12 mouse cellular contexts compared by ENCODE assay signal in the genomic region with DNA sequence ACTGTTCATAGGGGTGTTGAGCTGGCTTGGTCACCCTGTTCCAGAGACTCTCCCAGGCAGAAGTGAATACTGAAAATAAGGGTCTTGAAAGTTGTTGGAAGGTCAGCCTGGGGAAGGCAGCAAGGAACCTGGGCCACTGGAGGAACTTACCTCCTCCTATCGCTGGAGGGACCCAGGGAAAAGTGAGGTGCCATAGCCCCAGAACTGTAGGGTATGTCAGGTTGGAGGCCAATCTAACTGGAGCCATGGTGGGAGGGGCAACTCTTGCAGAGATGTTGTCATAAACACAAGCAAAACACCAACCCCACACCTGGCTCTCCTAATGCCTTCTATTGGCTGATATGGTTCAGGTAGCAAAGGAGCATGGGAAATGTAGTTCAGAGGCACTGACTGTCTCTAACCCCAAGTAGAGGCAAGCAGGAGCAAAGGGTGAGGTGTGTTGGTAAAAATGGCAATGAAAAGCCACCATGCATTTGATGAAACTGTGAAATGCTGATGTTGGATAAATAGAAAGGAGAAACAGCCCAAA. TPM values are rescaled to one million over a fixed set of nuclear protein-coding genes. Genes with fewer than 3 reads are reported as not detected.
"Had no signal": no experiment of that assay in that cellular context is flagged by ENCODE, and none has a peak within 500 bp of the region (broad histone marks: within the 10 kb centered on the region; RNA-seq: fewer than 3 reads in every experiment).

No protein-coding gene starts in this region.

- H3K36me3 ChIP-seq: liver, embryonic 15.5 days; lung, embryonic 15.5 days; midbrain, embryonic 12.5 days had no signal

- H3K4me2 ChIP-seq: liver, embryonic 11.5 days; liver, embryonic 15.5 days; lung, embryonic 15.5 days; midbrain, embryonic 12.5 days had no signal

- ATAC-seq: midbrain, embryonic 16.5 days had no signal

- H3K9ac ChIP-seq: liver, embryonic 15.5 days; lung, embryonic 15.5 days; midbrain, embryonic 12.5 days had no signal

- H3K27ac ChIP-seq: kidney, postnatal 0 days; layer of hippocampus, adult 2 months; liver, embryonic 15.5 days; lung, embryonic 15.5 days had no signal

- DNase-seq: layer of hippocampus, adult 9-11 months; lung, adult 18-20 months; thymus, adult 18-20 months; thymus, postnatal 36 days had no signal

- H3K9me3 ChIP-seq: liver, embryonic 15.5 days; lung, embryonic 15.5 days; midbrain, embryonic 12.5 days had no signal

- H3K4me3 ChIP-seq: layer of hippocampus, adult 2 months; liver, embryonic 15.5 days; lung, embryonic 15.5 days; megakaryocyte, embryonic 14.5 days; midbrain, embryonic 12.5 days had no signal

RNA-seq across cellular contexts. Expression of gene Hhipl1, which starts 7.2 kb away (rescaled TPM):
- polyA plus RNA-seq: liver, embryonic 11.5 days had no signal
